Mouse (Mus musculus) testis, adult 2 months (tissue): Measurements from ENCODE around the gene Kri1. TPM values are rescaled to one million over a fixed set of nuclear protein-coding genes. Genes with fewer than 3 reads are reported as not detected.

Experiments
- H3K27ac ChIP-seq: fragments of 200-500 bp; 2 replicates; pipeline ENCODE4 v1.5.1; 2012; ENCODE audit warnings: low read depth, low read length; ENCODE audit not compliant: control insufficient read depth, insufficient read depth
- H3K27me3 ChIP-seq: fragments of 200-500 bp; 2 replicates; pipeline ENCODE4 v1.6.1; 2012; ENCODE audit warnings: mild to moderate bottlenecking, low read length, moderate library complexity; ENCODE audit not compliant: control insufficient read depth, insufficient read depth
- H3K36me3 ChIP-seq: fragments of 200-500 bp; 2 replicates; pipeline ENCODE4 v1.6.1; 2012; ENCODE audit warnings: mild to moderate bottlenecking, low read length; ENCODE audit not compliant: control insufficient read depth, insufficient read depth
- H3K4me1 ChIP-seq: fragments of 200-500 bp; 2 replicates; pipeline ENCODE4 v1.6.1; 2012; ENCODE audit warnings: low read length; ENCODE audit not compliant: control insufficient read depth, insufficient read depth
- H3K4me3 ChIP-seq: fragments of 200-500 bp; 2 replicates; pipeline ENCODE4 v1.5.1; 2012; ENCODE audit warnings: low read depth, mild to moderate bottlenecking, low read length, moderate library complexity, mixed read lengths; ENCODE audit not compliant: control insufficient read depth
- CTCF ChIP-seq: fragments of 200-500 bp; IDR thresholded peaks from 2 replicates; pipeline ENCODE4 v1.5.1; 2012; ENCODE audit warnings: low read depth, mild to moderate bottlenecking, inconsistent platforms, low read length, moderate library complexity; ENCODE audit not compliant: control insufficient read depth, insufficient read depth, insufficient replicate concordance
- POLR2A ChIP-seq: fragments of 200-500 bp; IDR thresholded peaks from 2 replicates; pipeline ENCODE4 v1.6.1; 2012; ENCODE audit warnings: low read depth, mild to moderate bottlenecking, inconsistent platforms, low read length, moderate library complexity; ENCODE audit not compliant: control insufficient read depth
- polyA plus RNA-seq: library from polyadenylated mRNA; depleted of rRNA; stranded (reverse); fragments of >200 nt; gene quantifications from 2 replicates; pipeline ENCODE4 v1.2.3, GENCODE M21; 2012

Kri1 gene
- polyA plus RNA-seq, 1 experiment, result 35.0 TPM

- Histone ChIP-seq H3K4me1 (peaks cover 13% of the 10 kb centered on the region), H3K36me3 (peaks cover 1% of the 10 kb centered on the region), H3K4me3 (no peak overlapping the region), H3K27ac (no peak overlapping the region), H3K27me3 (no peaks in the 10 kb centered on the region)
- TF ChIP-seq CTCF (no peak), POLR2A (no peak)
These were observed 3.8 kb downstream of the Kri1 start for GRCm38 (mm10) chr9:21283994-21284393.

- TF ChIP-seq POLR2A (no peak), CTCF (no peak)
- H3K4me1 ChIP-seq, result peaks cover 9% of the 10 kb centered on the region
- no peak overlapping the region for H3K4me3 ChIP-seq
- no peak overlapping the region for H3K27ac ChIP-seq
- no peaks in the 10 kb centered on the region for H3K27me3 ChIP-seq
- H3K36me3 ChIP-seq, result peaks cover 1% of the 10 kb centered on the region
These were observed 4.2 kb downstream of the Kri1 start for GRCm38 (mm10) chr9:21283591-21283990.

GRCm38 (mm10) chr9:21277776-21278175 is 10.0 kb downstream of the Kri1 start:
- H3K4me3 ChIP-seq, result no peak overlapping the region
- no peak overlapping the region for H3K27ac ChIP-seq
- peaks cover 1% of the 10 kb centered on the region for H3K36me3 ChIP-seq
- H3K4me1 ChIP-seq, result no peaks in the 10 kb centered on the region; the same call in 1 of the 2 replicates
- H3K27me3 ChIP-seq, result no peaks in the 10 kb centered on the region
- TF ChIP-seq POLR2A (no peak), CTCF (no peak)

GRCm38 (mm10) chr9:21276307-21276706 is 11.5 kb downstream of the Kri1 start:
- TF ChIP-seq CTCF, result no peak
- TF ChIP-seq POLR2A, result no peak
- no peaks in the 10 kb centered on the region for H3K27me3 ChIP-seq
- H3K4me1 ChIP-seq, result no peaks in the 10 kb centered on the region; the same call in 1 of the 2 replicates
- H3K4me3 ChIP-seq, result no peak overlapping the region
- H3K27ac ChIP-seq, result no peak overlapping the region
- no peaks in the 10 kb centered on the region; the same call in none of the 2 replicates for H3K36me3 ChIP-seq

GRCm38 (mm10) chr9:21275727-21276126 is 12.0 kb downstream of the Kri1 start:
- no peak for TF ChIP-seq POLR2A
- no peak for TF ChIP-seq CTCF
- H3K4me1 ChIP-seq, result no peaks in the 10 kb centered on the region; the same call in 1 of the 2 replicates
- H3K36me3 ChIP-seq, result no peaks in the 10 kb centered on the region; the same call in none of the 2 replicates
- no peak overlapping the region for H3K27ac ChIP-seq
- no peaks in the 10 kb centered on the region for H3K27me3 ChIP-seq
- H3K4me3 ChIP-seq, result no peak overlapping the region

- no peaks in the 10 kb centered on the region; the same call in none of the 2 replicates for H3K36me3 ChIP-seq
- H3K27me3 ChIP-seq, result no peaks in the 10 kb centered on the region
- TF ChIP-seq POLR2A (no peak), CTCF (no peak)
- no peak overlapping the region for H3K27ac ChIP-seq
- H3K4me3 ChIP-seq, result no peak overlapping the region
- H3K4me1 ChIP-seq, result no peaks in the 10 kb centered on the region; the same call in 1 of the 2 replicates
These were observed 12.6 kb downstream of the Kri1 start for GRCm38 (mm10) chr9:21275013-21275710.

GRCm38 (mm10) chr9:21274336-21274735 is 13.4 kb downstream of the Kri1 start:
- no peaks in the 10 kb centered on the region; the same call in none of the 2 replicates for H3K36me3 ChIP-seq
- H3K27ac ChIP-seq, result no peak overlapping the region
- H3K4me3 ChIP-seq, result no peak overlapping the region
- no peaks in the 10 kb centered on the region; the same call in 1 of the 2 replicates for H3K4me1 ChIP-seq
- no peak for TF ChIP-seq POLR2A
- no peak for TF ChIP-seq CTCF
- H3K27me3 ChIP-seq, result no peaks in the 10 kb centered on the region
